Mouse (Mus musculus) B cell, adult 2 months (primary cell): Measurements from ENCODE around the gene H2-DMa.

Source experiments
- DNase-seq, 2 experiments: peaks; one replicate each; pipeline ENCODE4 v3.0.0; 2022

Gene H2-DMa

GRCm38 (mm10) chr17:34104804-34105203 lies 14.5 kb upstream of the H2-DMa start:
- no peak for DNase-seq

GRCm38 (mm10) chr17:34106555-34106954 lies 12.8 kb upstream of the H2-DMa start:
- no peak for DNase-seq

GRCm38 (mm10) chr17:34107109-34107867 lies 12.1 kb upstream of the H2-DMa start:
- no peak for DNase-seq

GRCm38 (mm10) chr17:34108460-34108859 lies 10.9 kb upstream of the H2-DMa start:
- DNase-seq, result no peak

GRCm38 (mm10) chr17:34109038-34109805 lies 10.1 kb upstream of the H2-DMa start:
- peak; percentile 48 to 52 for DNase-seq

GRCm38 (mm10) chr17:34109806-34110195 lies 9.5 kb upstream of the H2-DMa start:
- DNase-seq, result no peak

GRCm38 (mm10) chr17:34110309-34110708 lies 9.0 kb upstream of the H2-DMa start:
- no peak for DNase-seq

GRCm38 (mm10) chr17:34114114-34114513 lies 5.2 kb upstream of the H2-DMa start:
- DNase-seq, result no peak

- peak; percentile 68 to 72 for DNase-seq
Measured at GRCm38 (mm10) chr17:34116736-34117370, 2.5 kb upstream of the H2-DMa start.

- no peak for DNase-seq
Measured at GRCm38 (mm10) chr17:34117421-34118112, 1.8 kb upstream of the H2-DMa start.

GRCm38 (mm10) chr17:34118113-34118872 lies 1.0 kb upstream of the H2-DMa start:
- peak; percentile 62 to 65 for DNase-seq

GRCm38 (mm10) chr17:34118873-34119248 lies 480 bp upstream of the H2-DMa start:
- DNase-seq, result no peak

GRCm38 (mm10) chr17:34120180-34120723 lies 911 bp downstream of the H2-DMa start:
- peak; percentile 77 to 78 for DNase-seq

- DNase-seq, result peak; percentile 81 to 82
Measured at GRCm38 (mm10) chr17:34120814-34121171, 1.5 kb downstream of the H2-DMa start.

- peak; percentile 65 to 70 for DNase-seq
Measured at GRCm38 (mm10) chr17:34121172-34121878, 2.0 kb downstream of the H2-DMa start.

- peak in 1 of 2 experiments; percentile 67 for DNase-seq
Measured at GRCm38 (mm10) chr17:34121879-34122187, 2.5 kb downstream of the H2-DMa start.

GRCm38 (mm10) chr17:34122188-34122984 lies 3.0 kb downstream of the H2-DMa start, which contains the start of gene Brd2:
Gene Brd2 (minus strand): TSS chr17:34122634.
- peak; percentile 95 to 96 for DNase-seq

GRCm38 (mm10) chr17:34123111-34123510 lies 3.8 kb downstream of the H2-DMa start:
- no peak for DNase-seq

- DNase-seq, result no peak
Measured at GRCm38 (mm10) chr17:34123518-34123917, 4.2 kb downstream of the H2-DMa start.

GRCm38 (mm10) chr17:34124649-34125048 lies 5.3 kb downstream of the H2-DMa start:
- DNase-seq, result no peak
